Mouse (Mus musculus) kidney, adult 2 months (tissue): Measurements from ENCODE around the gene Pcgf1. TPM values are rescaled to one million over a fixed set of nuclear protein-coding genes. Genes with fewer than 3 reads are reported as not detected.

Experiments
- DNase-seq: peaks from one replicate; pipeline ENCODE4 v3.0.0; 2021
- H3K27ac ChIP-seq: fragments of 200-500 bp; 2 replicates; pipeline ENCODE4 v1.5.1; 2012; ENCODE audit warnings: low read depth, low read length, control low read depth, inconsistent platforms; ENCODE audit not compliant: insufficient read depth
- H3K27me3 ChIP-seq: fragments of 200-500 bp; replicated peaks from 2 replicates; pipeline ENCODE4 v1.6.1; 2012; ENCODE audit warnings: mild to moderate bottlenecking, moderate library complexity, low read length, inconsistent platforms; ENCODE audit not compliant: control insufficient read depth, insufficient read depth
- H3K36me3 ChIP-seq: fragments of 200-500 bp; 2 replicates; pipeline ENCODE4 v1.6.1; 2012; ENCODE audit warnings: mild to moderate bottlenecking, moderate library complexity, low read length, inconsistent platforms; ENCODE audit not compliant: control insufficient read depth, insufficient read depth
- H3K4me1 ChIP-seq: fragments of 200-500 bp; 2 replicates; pipeline ENCODE4 v1.6.1; 2011; ENCODE audit warnings: low read length; ENCODE audit not compliant: control insufficient read depth, insufficient read depth
- H3K4me3 ChIP-seq: fragments of 200-500 bp; 2 replicates; pipeline ENCODE4 v1.5.1; 2011; ENCODE audit warnings: mild to moderate bottlenecking, low read depth, low read length, control low read depth; ENCODE audit not compliant: insufficient read depth
- CTCF ChIP-seq: fragments of 200-500 bp; conservative IDR thresholded peaks from 2 replicates; pipeline ENCODE4 v1.5.1; 2011; ENCODE audit warnings: low read depth, mild to moderate bottlenecking, control low read depth, low read length, moderate library complexity, mixed read lengths; ENCODE audit not compliant: insufficient read depth, insufficient read length
- POLR2A ChIP-seq: fragments of 200-500 bp; IDR thresholded peaks from one replicate; pipeline ENCODE4 v1.6.1; 2011; ENCODE audit warnings: low read depth, low read length, control low read depth
- WGBS: fragments of 180-500 bp; shearing (Covaris S2); methylation state at CpG from one replicate; pipeline ENCODE4 v1.1.7; 2018; 5-methylcytosine and 5-hydroxymethylcytosine counted together
- polyA plus RNA-seq: library from polyadenylated mRNA; depleted of rRNA; stranded (reverse); fragments of >200 nt; gene quantifications from 2 replicates; pipeline ENCODE4 v1.2.3, GENCODE M21; 2012

The Pcgf1 gene
- polyA plus RNA-seq, 1 experiment = 18.6 TPM

- Histone ChIP-seq H3K4me1 (peaks cover 13% of the 10 kb centered on the region; the same call in 1 of the 2 replicates), H3K36me3 (no peaks in the 10 kb centered on the region), H3K27me3 (no peaks in the 10 kb centered on the region), H3K27ac (no peak overlapping the region), H3K4me3 (no peak overlapping the region)
- no peak for TF ChIP-seq CTCF
- peak; percentile 10 for TF ChIP-seq POLR2A
- no peak for DNase-seq
- WGBS = 59% methylated on average over 14 of the region's 14 CpGs
Measured at GRCm38 (mm10) chr6:83118825-83119733, 41.4 kb downstream of the Pcgf1 start.

- TF ChIP-seq CTCF = no peak
- TF ChIP-seq POLR2A = no peak
- H3K27ac ChIP-seq = no peak overlapping the region
- WGBS = 51% methylated on average over 7 of the region's 7 CpGs
- no peaks in the 10 kb centered on the region for H3K36me3 ChIP-seq
- no peaks in the 10 kb centered on the region for H3K27me3 ChIP-seq
- H3K4me3 ChIP-seq = no peak overlapping the region
- no peak for DNase-seq
- peaks cover 13% of the 10 kb centered on the region; the same call in 1 of the 2 replicates for H3K4me1 ChIP-seq
Measured at GRCm38 (mm10) chr6:83119734-83120051, 42.0 kb downstream of the Pcgf1 start.

- H3K4me3 ChIP-seq = peak within 1 kb of the TSS; percentile 63
- H3K36me3 ChIP-seq = no peaks in the 10 kb centered on the region
- H3K27ac ChIP-seq = peak within 1 kb of the TSS; percentile 49
- WGBS = under 1% methylated on average over 38 of the region's 38 CpGs
- peaks cover 10% of the 10 kb centered on the region; the same call in 1 of the 2 replicates for H3K4me1 ChIP-seq
- peak; percentile 54 for TF ChIP-seq POLR2A
- TF ChIP-seq CTCF = no peak
- H3K27me3 ChIP-seq = no peaks in the 10 kb centered on the region
- DNase-seq = peak; percentile 100
Measured at GRCm38 (mm10) chr6:83120930-83121862, 43.5 kb downstream of the Pcgf1 start, which contains the start of gene Wbp1. Wbp1 (minus strand) TSS chr6:83121559.

- DNase-seq = no peak
- 4% methylated on average over 52 of the region's 52 CpGs for WGBS
- no peaks in the 10 kb centered on the region for H3K36me3 ChIP-seq
Measured at GRCm38 (mm10) chr6:83121863-83122710, 44.4 kb downstream of the Pcgf1 start.

GRCm38 (mm10) chr6:83122961-83123360, 45.3 kb downstream of the Pcgf1 start:
- no peaks in the 10 kb centered on the region for H3K36me3 ChIP-seq
- no peaks in the 10 kb centered on the region for H3K27me3 ChIP-seq
- TF ChIP-seq CTCF = no peak
- TF ChIP-seq POLR2A = no peak
- no peak for DNase-seq
- 87% methylated on average over 5 of the region's 5 CpGs for WGBS
- no peak overlapping the region for H3K4me3 ChIP-seq
- peaks cover 5% of the 10 kb centered on the region; the same call in 1 of the 2 replicates for H3K4me1 ChIP-seq
- H3K27ac ChIP-seq = no peak overlapping the region

More at GRCm38 (mm10) chr6:83121863-83122710, 44.4 kb downstream of the Pcgf1 start:
- Histone ChIP-seq H3K27ac (no peak overlapping the region), H3K4me3 (peak overlapping the region; percentile 56), H3K27me3 (no peaks in the 10 kb centered on the region), H3K4me1 (peaks cover 5% of the 10 kb centered on the region; the same call in 1 of the 2 replicates)
- no peak for TF ChIP-seq CTCF
- no peak for TF ChIP-seq POLR2A

- DNase-seq = peak; percentile 96
- no peaks in the 10 kb centered on the region for H3K27me3 ChIP-seq
- H3K36me3 ChIP-seq = no peaks in the 10 kb centered on the region
- H3K27ac ChIP-seq = 0 out of 2 replicates have a peak overlapping the region, but pooled peaks have one; percentile 30
- H3K4me1 ChIP-seq = peaks cover 4% of the 10 kb centered on the region; the same call in 1 of the 2 replicates
- TF ChIP-seq CTCF (no peak), POLR2A (peak; percentile 26)
- peak overlapping the region; percentile 89 for H3K4me3 ChIP-seq
- under 1% methylated on average over 30 of the region's 30 CpGs for WGBS
Measured at GRCm38 (mm10) chr6:83124851-83125312, 47.2 kb downstream of the Pcgf1 start.
